21 mouse cellular contexts compared by ENCODE assay signal in genomic region chr8:40064145-40064544, GRCm38 (mm10).
DNase-seq lines count a peak whose midpoint lies in the region; ATAC-seq lines count a peak whose summit lies in the region.
"Had no signal": no experiment of that assay in that cellular context is flagged by ENCODE, and none has a peak within 500 bp of the region (broad histone marks: within the 10 kb centered on the region; RNA-seq: fewer than 3 reads in every experiment).

No protein-coding gene starts in this region.

- no peak overlapping the region for H3K4me2 ChIP-seq in forebrain, embryonic 11.5 days (ENCODE audit: low read depth, low read length, severe bottlenecking)
- no peak overlapping the region for H3K4me2 ChIP-seq in forebrain, embryonic 16.5 days (ENCODE audit: low read length)
- no peak overlapping the region for H3K4me2 ChIP-seq in hindbrain, embryonic 11.5 days (replicated peaks; ENCODE audit: low read depth, low read length)
- H3K4me2 ChIP-seq in hindbrain, embryonic 12.5 days (replicated peaks): no peak overlapping the region
- H3K4me2 ChIP-seq: embryonic facial prominence, embryonic 13.5 days; heart, embryonic 11.5 days; heart, embryonic 15.5 days; hindbrain, embryonic 15.5 days had no signal

- DNase-seq in forebrain, embryonic 11.5 days (ENCODE audit: low spot score): no peak
- peak; percentile 1 for DNase-seq in hindbrain, embryonic 11.5 days (ENCODE audit: low spot score)
- DNase-seq in MN1 (ENCODE audit: low spot score): peak; percentile 3
- DNase-seq in R1 (ENCODE audit: low read depth, low spot score): peak; percentile 30
- DNase-seq in thymus, postnatal 25 days: no peak
- DNase-seq: adrenal gland, postnatal 10 days; cerebellum, adult 11-12 months; cerebellum, adult 9-10 months; cerebellum, postnatal 25 days; gastrocnemius, postnatal 14 days; heart, adult 2 months; heart, postnatal 14 days; kidney, adult 2 months had no signal

- no peaks in the 10 kb centered on the region for H3K36me3 ChIP-seq in forebrain, embryonic 11.5 days (ENCODE audit: control insufficient read depth, insufficient read depth, low read length)
- no peaks in the 10 kb centered on the region for H3K36me3 ChIP-seq in forebrain, embryonic 16.5 days (ENCODE audit: control insufficient read depth, insufficient read depth)
- no peaks in the 10 kb centered on the region for H3K36me3 ChIP-seq in hindbrain, embryonic 11.5 days (ENCODE audit: control insufficient read depth, insufficient read depth, low read length)
- H3K36me3 ChIP-seq in hindbrain, embryonic 12.5 days: no peaks in the 10 kb centered on the region
- H3K36me3 ChIP-seq: embryonic facial prominence, embryonic 13.5 days; heart, embryonic 15.5 days; hindbrain, embryonic 15.5 days had no signal

- ATAC-seq in forebrain, embryonic 11.5 days (replicated peaks; ENCODE audit: low FRiP score): peak; percentile 71
- ATAC-seq in forebrain, embryonic 16.5 days: no peak
- peak; percentile 66 for ATAC-seq in hindbrain, embryonic 11.5 days (ENCODE audit: low FRiP score)
- ATAC-seq in hindbrain, embryonic 12.5 days (ENCODE audit: low FRiP score): no peak
- ATAC-seq: intestine, embryonic 16.5 days had no signal

- no peak overlapping the region for H3K9ac ChIP-seq in forebrain, embryonic 11.5 days (ENCODE audit: low read length)
- no peak overlapping the region for H3K9ac ChIP-seq in forebrain, embryonic 16.5 days (replicated peaks; ENCODE audit: low read depth, low read length)
- no peak overlapping the region for H3K9ac ChIP-seq in hindbrain, embryonic 11.5 days (ENCODE audit: low read depth, low read length)
- H3K9ac ChIP-seq in hindbrain, embryonic 12.5 days: no peak overlapping the region
- H3K9ac ChIP-seq: embryonic facial prominence, embryonic 13.5 days; heart, embryonic 15.5 days; hindbrain, embryonic 15.5 days had no signal

- H3K4me3 ChIP-seq in forebrain, embryonic 11.5 days (ENCODE audit: low read depth, low read length): no peak overlapping the region
- no peak overlapping the region for H3K4me3 ChIP-seq in forebrain, embryonic 16.5 days (replicated peaks; ENCODE audit: low read length)
- H3K4me3 ChIP-seq in hindbrain, embryonic 11.5 days (ENCODE audit: low read depth, low read length): no peak overlapping the region
- no peak overlapping the region for H3K4me3 ChIP-seq in hindbrain, embryonic 12.5 days
- H3K4me3 ChIP-seq: embryonic facial prominence, embryonic 13.5 days; heart, adult 2 months; heart, embryonic 15.5 days; hindbrain, embryonic 15.5 days had no signal

- H3K27me3 ChIP-seq in forebrain, embryonic 11.5 days (ENCODE audit: control insufficient read depth, insufficient read depth, low read length): no peaks in the 10 kb centered on the region
- no peaks in the 10 kb centered on the region for H3K27me3 ChIP-seq in forebrain, embryonic 16.5 days (replicated peaks; ENCODE audit: control insufficient read depth, insufficient read depth, low read length)
- no peaks in the 10 kb centered on the region for H3K27me3 ChIP-seq in hindbrain, embryonic 11.5 days (ENCODE audit: control insufficient read depth, insufficient read depth, low read length)
- no peaks in the 10 kb centered on the region for H3K27me3 ChIP-seq in hindbrain, embryonic 12.5 days
- H3K27me3 ChIP-seq: CH12.LX; embryonic facial prominence, embryonic 13.5 days; heart, embryonic 15.5 days; hindbrain, embryonic 15.5 days had no signal

- H3K27ac ChIP-seq in forebrain, embryonic 11.5 days (ENCODE audit: low read depth, low read length): no peak overlapping the region
- H3K27ac ChIP-seq in forebrain, embryonic 16.5 days (ENCODE audit: low read length): no peak overlapping the region
- no peak overlapping the region for H3K27ac ChIP-seq in hindbrain, embryonic 11.5 days (ENCODE audit: low read depth, low read length)
- H3K27ac ChIP-seq in hindbrain, embryonic 12.5 days: no peak overlapping the region
- H3K27ac ChIP-seq: embryonic facial prominence, embryonic 13.5 days; heart, adult 2 months; heart, embryonic 15.5 days; hindbrain, embryonic 15.5 days had no signal

- H3K4me1 ChIP-seq in forebrain, embryonic 11.5 days (replicated peaks; ENCODE audit: control insufficient read depth, insufficient read depth, low read length): no peaks in the 10 kb centered on the region; the same call in 1 of the 2 replicates
- H3K4me1 ChIP-seq in forebrain, embryonic 16.5 days (replicated peaks; ENCODE audit: control insufficient read depth, insufficient read depth, low read length): no peaks in the 10 kb centered on the region
- no peaks in the 10 kb centered on the region for H3K4me1 ChIP-seq in hindbrain, embryonic 11.5 days (replicated peaks; ENCODE audit: control insufficient read depth, insufficient read depth, low read length)
- no peaks in the 10 kb centered on the region for H3K4me1 ChIP-seq in hindbrain, embryonic 12.5 days
- H3K4me1 ChIP-seq: embryonic facial prominence, embryonic 13.5 days; heart, embryonic 15.5 days; hindbrain, embryonic 15.5 days had no signal

- H3K9me3 ChIP-seq in forebrain, embryonic 11.5 days (ENCODE audit: control insufficient read depth, low read length): no peaks in the 10 kb centered on the region
- H3K9me3 ChIP-seq in forebrain, embryonic 16.5 days (ENCODE audit: control insufficient read depth, low read length): no peaks in the 10 kb centered on the region
- no peaks in the 10 kb centered on the region for H3K9me3 ChIP-seq in hindbrain, embryonic 11.5 days (ENCODE audit: control insufficient read depth, low read length)
- no peaks in the 10 kb centered on the region for H3K9me3 ChIP-seq in hindbrain, embryonic 12.5 days (replicated peaks)
- H3K9me3 ChIP-seq: embryonic facial prominence, embryonic 13.5 days; heart, embryonic 15.5 days; hindbrain, embryonic 15.5 days had no signal

Comparison
In these comparisons a context has a peak if more than half of its experiments do, and no peak if none do; other contexts are left out.
1. ATAC-seq: peak in forebrain, embryonic 11.5 days (single experiment) and hindbrain, embryonic 11.5 days (single experiment); none in forebrain, embryonic 16.5 days (single experiment) and hindbrain, embryonic 12.5 days (single experiment).
2. DNase-seq: peak in hindbrain, embryonic 11.5 days (single experiment), MN1 (single experiment) and R1 (single experiment); none in forebrain, embryonic 11.5 days (single experiment) and thymus, postnatal 25 days (single experiment).